Mouse (Mus musculus) embryo, embryonic 9.5 days (tissue): Measurements from ENCODE around the gene Ywhae.

Experiments
- DNase-seq: peaks from one replicate; pipeline ENCODE4 v3.0.0-alpha.2; 2017; ENCODE audit errors: extremely low spot score

Gene Ywhae

DNA sequence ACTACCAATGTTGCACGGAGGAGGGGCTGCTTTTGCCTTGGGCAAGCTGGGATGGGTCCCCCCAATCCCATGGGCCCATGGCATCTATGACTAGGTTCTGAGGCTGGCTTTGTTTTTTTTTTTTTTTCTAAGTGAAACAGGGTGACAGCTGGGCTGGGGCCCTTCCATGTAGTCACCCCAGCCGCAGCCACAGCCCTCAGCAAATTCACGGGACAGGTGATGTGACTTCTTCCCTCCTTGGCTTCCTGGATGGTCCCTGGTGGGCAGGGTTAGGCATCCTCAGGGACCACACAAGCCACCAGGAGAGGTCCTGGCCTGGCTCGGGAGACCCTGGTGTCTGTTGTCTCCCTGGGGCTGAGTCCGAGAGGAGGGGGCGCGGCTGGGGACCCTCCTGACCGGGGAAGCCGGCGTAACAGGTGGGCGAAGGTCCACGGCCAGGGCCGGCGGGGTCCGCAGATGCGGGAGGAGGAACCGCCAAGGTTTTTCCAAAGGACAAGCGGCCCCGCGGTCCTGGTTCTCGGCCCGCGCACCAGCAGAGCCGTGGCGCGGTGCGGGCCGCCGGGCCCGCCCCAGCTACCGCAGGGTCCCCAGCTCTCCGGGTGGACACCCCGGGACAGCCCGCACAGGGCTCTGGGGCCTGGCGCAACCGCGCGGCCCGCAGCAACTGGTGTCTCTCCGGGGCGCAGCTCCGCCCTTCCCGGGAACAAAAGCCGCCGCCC is 62.1 kb downstream of the Ywhae start:
- DNase-seq = no peak

DNA sequence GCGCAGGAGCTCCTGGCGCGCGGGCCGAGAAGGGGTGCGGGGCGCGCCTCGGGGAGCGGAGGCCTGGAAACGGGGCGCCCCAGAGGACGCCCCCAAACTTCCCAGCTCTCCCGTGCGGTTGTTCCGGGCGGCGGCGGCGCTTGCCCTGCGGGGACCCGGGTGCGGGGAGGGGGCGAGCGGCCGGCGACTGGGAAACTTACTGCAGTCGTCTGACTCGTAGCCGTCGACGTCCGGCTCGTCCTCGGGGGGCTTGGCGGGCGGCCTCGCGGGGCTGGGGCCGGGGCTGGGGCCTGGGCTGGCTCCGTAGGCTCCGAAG is 62.6 kb downstream of the Ywhae start:
- no peak for DNase-seq

GRCm38 (mm10) chr11:75796029-75796445 is 63.4 kb downstream of the Ywhae start, which contains the start of gene Doc2b:
Gene Doc2b, minus strand, starts transcription at chr11:75796049.
- peak; percentile 22 for DNase-seq

- DNase-seq = no peak
Measured at GRCm38 (mm10) chr11:75796536-75797246, 64.0 kb downstream of the Ywhae start.

DNA sequence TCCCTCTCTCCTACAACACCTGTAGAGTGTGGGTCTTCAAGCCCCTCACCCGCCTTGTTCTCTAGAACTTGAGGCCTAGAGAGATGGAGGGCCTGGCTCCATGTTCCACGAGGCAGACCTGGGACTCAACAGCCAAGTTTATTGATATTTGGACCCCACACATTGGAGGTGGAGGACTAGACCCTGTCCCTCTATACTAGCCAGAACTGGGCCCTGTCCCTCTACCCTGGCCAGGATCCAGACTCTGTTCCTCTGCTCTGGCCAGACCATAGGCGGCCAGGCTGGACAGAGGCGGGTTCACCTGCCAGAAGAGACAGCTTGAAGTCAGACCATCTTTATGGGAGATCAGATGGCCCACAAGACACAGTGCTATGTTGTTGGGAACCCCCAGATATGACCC is 68.7 kb downstream of the Ywhae start:
- no peak for DNase-seq

DNA sequence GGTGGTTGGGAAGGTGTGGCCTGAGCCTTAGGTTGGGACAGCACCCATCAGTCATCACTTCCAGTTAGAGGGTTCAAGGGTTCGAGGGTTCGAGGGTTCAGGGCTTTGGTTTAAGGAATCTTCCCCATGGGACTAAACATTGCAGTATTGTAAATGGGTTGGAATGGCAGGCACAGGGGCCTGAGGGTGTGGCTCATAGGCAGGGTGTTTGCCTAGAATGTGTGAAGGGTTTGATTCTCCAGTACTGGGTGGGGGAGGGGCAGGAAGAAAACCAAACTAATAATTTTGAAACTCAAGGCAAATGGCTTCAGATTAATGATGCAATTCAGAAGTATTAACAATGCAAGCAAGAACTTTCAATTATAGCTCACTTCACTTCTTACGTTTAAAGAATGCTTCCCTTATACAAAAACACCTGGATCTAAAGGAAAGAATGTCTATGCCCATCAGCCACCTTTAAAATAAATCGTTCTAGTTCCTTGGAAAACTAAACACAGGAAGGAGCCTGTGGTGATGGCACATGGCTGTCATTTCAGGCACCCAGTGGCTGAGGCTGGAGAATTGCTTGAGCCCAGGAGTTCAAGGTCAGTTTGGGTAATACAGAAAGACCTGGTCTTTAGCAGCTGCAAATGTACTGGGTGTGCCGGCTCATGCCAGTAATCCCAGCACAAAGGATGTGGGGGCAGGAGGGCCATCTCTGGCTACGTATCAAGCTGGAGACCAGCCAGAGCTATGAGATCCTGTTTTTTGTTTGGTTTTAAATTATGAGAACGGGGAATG is 69.3 kb downstream of the Ywhae start:
- DNase-seq = no peak

- DNase-seq = no peak
Measured at GRCm38 (mm10) chr11:75807486-75807885, 74.8 kb downstream of the Ywhae start.

DNA sequence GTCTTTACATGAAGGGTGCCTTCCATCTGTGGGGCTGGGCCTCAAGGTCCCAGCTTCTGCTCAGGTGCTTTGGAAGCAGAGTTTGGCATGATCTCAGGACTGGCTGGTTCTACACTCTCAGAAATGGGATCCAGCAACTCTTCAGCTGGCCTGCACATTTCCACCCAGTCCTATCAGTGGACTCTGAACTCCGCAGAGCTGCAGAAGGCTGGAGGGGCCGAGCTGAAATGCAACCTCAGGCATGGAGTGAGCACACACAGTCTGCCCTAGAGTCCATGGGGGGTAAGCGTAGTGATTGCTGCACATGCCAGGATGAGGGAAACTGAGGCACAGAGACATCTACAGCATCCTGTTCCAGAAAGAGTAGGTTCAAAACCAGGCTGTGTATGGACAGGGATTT is 77.9 kb downstream of the Ywhae start:
- DNase-seq = no peak

DNA sequence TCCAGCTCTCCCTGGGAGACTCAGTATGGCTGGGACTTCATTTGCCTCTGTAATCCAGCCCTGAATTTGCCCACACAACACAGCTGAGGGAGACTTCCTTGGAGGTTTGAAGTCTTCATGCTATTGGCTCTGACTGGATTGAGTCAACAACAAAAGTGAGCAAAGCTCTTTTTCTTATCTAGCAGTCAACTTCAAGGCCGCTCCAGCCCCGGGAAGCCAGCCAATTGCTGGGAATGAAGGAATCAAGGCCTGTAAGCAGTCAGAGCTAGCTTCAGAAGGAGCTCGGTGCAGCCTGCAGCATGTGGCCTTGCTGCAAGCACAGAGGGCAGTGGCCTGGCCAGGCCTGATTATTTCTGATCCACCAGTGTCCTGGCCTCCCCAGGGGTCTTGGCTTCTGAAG is 79.2 kb downstream of the Ywhae start:
- DNase-seq = no peak

- DNase-seq = no peak
Measured at GRCm38 (mm10) chr11:75813085-75813484, 80.4 kb downstream of the Ywhae start.
